Mouse (Mus musculus): ENCODE results near the gene Nt5c. TPM values are rescaled to one million over a fixed set of nuclear protein-coding genes. Genes with fewer than 3 reads are reported as not detected.
"Not testable (repeated sequence)": the region's sequence is repeated elsewhere in the genome, so short reads cannot be mapped to it uniquely, and the experiment has no call there.

The Nt5c gene
- total RNA-seq, 2 experiments from 2014 or later, result 75.9 TPM

- DNase-seq (ENCODE audit: low spot score in 2 of 2), result no peak
- intact Hi-C loops (cut with DNase I), result no loop called here
These were observed 20.9 kb upstream of the Nt5c start for GRCm38 (mm10) chr11:115512407-115513183.

GRCm38 (mm10) chr11:115512004-115512403 is 20.3 kb upstream of the Nt5c start:
- DNase-seq (ENCODE audit: low spot score in 2 of 2), result no peak
- intact Hi-C loops (cut with DNase I), result no loop called here

- no peak for DNase-seq (ENCODE audit: low spot score in 2 of 2)
- intact Hi-C loops (cut with DNase I), result no loop called here
These were observed 19.5 kb upstream of the Nt5c start for GRCm38 (mm10) chr11:115511121-115511520.

- intact Hi-C loops (cut with DNase I), result no loop called here
- DNase-seq (ENCODE audit: low spot score in 2 of 2), result no peak
These were observed 18.8 kb upstream of the Nt5c start for GRCm38 (mm10) chr11:115510507-115510888.

GRCm38 (mm10) chr11:115509773-115510506 is 18.3 kb upstream of the Nt5c start:
- DNase-seq (ENCODE audit: low spot score in 2 of 2), result no peak
- intact Hi-C loops (cut with DNase I), result no loop called here

GRCm38 (mm10) chr11:115508061-115508460 is 16.4 kb upstream of the Nt5c start:
- DNase-seq (ENCODE audit: low spot score in 2 of 2), result no peak
- intact Hi-C loops (cut with DNase I), result no loop called here

GRCm38 (mm10) chr11:115506586-115506985 is 14.9 kb upstream of the Nt5c start:
- DNase-seq (ENCODE audit: low spot score in 2 of 2), result no peak
- intact Hi-C loops (cut with DNase I), result no loop called here

- intact Hi-C loops (cut with DNase I), result no loop called here
- no peak for DNase-seq (ENCODE audit: low spot score in 2 of 2)
These were observed 11.0 kb upstream of the Nt5c start for GRCm38 (mm10) chr11:115502636-115503035.

GRCm38 (mm10) chr11:115496559-115496958 is 4.9 kb upstream of the Nt5c start:
- DNase-seq (ENCODE audit: low spot score in 2 of 2), result not testable (repeated sequence)
- intact Hi-C loops (cut with DNase I), result loop anchor here (10.0 kb wide), 1 partner anchor 108 kb away; the partner anchor contains the start of genes Gga3 and Mrps7

GRCm38 (mm10) chr11:115492387-115492786 is 725 bp upstream of the Nt5c start:
- intact Hi-C loops (cut with DNase I), result loop anchor here (10.0 kb wide), 1 partner anchor 112 kb away; the partner anchor contains the start of genes Gga3 and Mrps7
- DNase-seq (ENCODE audit: low spot score in 2 of 2), result no peak

GRCm38 (mm10) chr11:115490441-115491355 is 964 bp downstream of the Nt5c start:
- no peak for DNase-seq (ENCODE audit: low spot score in 2 of 2)
- intact Hi-C loops (cut with DNase I), result loop anchor here (2.0 to 10.0 kb wide), 2 partner anchors 46 to 114 kb away; partner anchors contain the start of genes Gga3, Mrps7 and Sumo2

GRCm38 (mm10) chr11:115488551-115489104 is 3.0 kb downstream of the Nt5c start:
- no peak for DNase-seq (ENCODE audit: low spot score in 2 of 2)
- intact Hi-C loops (cut with DNase I), result loop anchor here (10.0 kb wide), 1 partner anchor 96 kb away; no protein-coding TSS in a partner anchor

- DNase-seq (ENCODE audit: low spot score in 2 of 2), result no peak
- intact Hi-C loops (cut with DNase I), result loop anchor here (10.0 kb wide), 1 partner anchor 100 kb away; no protein-coding TSS in a partner anchor
These were observed 6.5 kb downstream of the Nt5c start for GRCm38 (mm10) chr11:115485155-115485554.

- peak; percentile 85 to 88 for DNase-seq (ENCODE audit: low spot score in 2 of 2)
- intact Hi-C loops (cut with DNase I), result loop anchor here (10.0 kb wide), 1 partner anchor 101 kb away; no protein-coding TSS in a partner anchor
These were observed 7.9 kb downstream of the Nt5c start for GRCm38 (mm10) chr11:115483726-115484125.

GRCm38 (mm10) chr11:115483278-115483677 is 8.4 kb downstream of the Nt5c start:
- intact Hi-C loops (cut with DNase I), result loop anchor here (10.0 kb wide), 1 partner anchor 102 kb away; no protein-coding TSS in a partner anchor
- DNase-seq (ENCODE audit: low spot score in 2 of 2), result no peak

- DNase-seq (ENCODE audit: low spot score in 2 of 2), result peak; percentile 67 to 85
- intact Hi-C loops (cut with DNase I), result loop anchor here (10.0 kb wide), 1 partner anchor 103 kb away; no protein-coding TSS in a partner anchor
These were observed 10.0 kb downstream of the Nt5c start for GRCm38 (mm10) chr11:115481553-115482259.

- intact Hi-C loops (cut with DNase I), result no loop called here
- DNase-seq (ENCODE audit: low spot score in 2 of 2), result no peak
These were observed 13.2 kb downstream of the Nt5c start for GRCm38 (mm10) chr11:115478296-115478938.

GRCm38 (mm10) chr11:115477388-115477787 is 14.3 kb downstream of the Nt5c start:
- DNase-seq (ENCODE audit: low spot score in 2 of 2); intact Hi-C loops (cut with DNase I): not testable (repeated sequence)

Data from left cerebral cortex, postnatal 14 days (tissue).